Mouse (Mus musculus) liver, postnatal 0 days (tissue): ENCODE data around the gene Dnah8.

Experiments used
- CTCF ChIP-seq: sonication (generic); IDR thresholded peaks from 2 replicates; pipeline ENCODE4 v1.5.1; 2016; ENCODE audit warnings: antibody characterized with exemption, low read depth
- EP300 ChIP-seq: IDR thresholded peaks from 2 replicates; pipeline ENCODE4 v1.6.1; 2016; ENCODE audit warnings: antibody characterized with exemption, low read depth, mild to moderate bottlenecking

DNA sequence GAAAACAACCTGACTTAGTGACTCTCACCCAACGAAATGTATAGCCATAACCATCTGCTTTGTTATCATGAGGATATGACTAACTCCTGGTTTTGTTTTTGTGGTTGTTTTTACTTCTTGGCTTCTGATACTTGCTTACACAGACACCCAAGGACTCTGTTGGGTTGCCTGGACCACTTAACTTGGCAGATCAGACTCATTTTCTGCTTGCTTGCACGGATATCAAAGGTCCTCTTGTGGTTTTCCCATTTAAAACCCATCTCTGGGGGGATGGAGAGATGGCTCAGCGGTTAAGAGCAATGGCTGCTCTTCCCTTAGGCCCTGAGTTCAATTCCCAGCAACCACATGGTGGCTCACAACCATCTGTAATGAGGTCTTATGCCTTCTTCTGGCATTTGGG is 954 bp upstream of the Dnah8 start:
- no peak for TF ChIP-seq EP300
- no peak for TF ChIP-seq CTCF
